Mouse (Mus musculus) heart, adult 2 months (tissue): ENCODE results near the gene Foxj3. TPM values are rescaled to one million over a fixed set of nuclear protein-coding genes. Genes with fewer than 3 reads are reported as not detected.

Source experiments
- DNase-seq, 2 experiments: peaks; one replicate each; pipeline ENCODE4 v3.0.0; 2021
- H3K27ac ChIP-seq: fragments of 200-600 bp; 2 replicates; pipeline ENCODE4 v1.8.1; 2022
- H3K27me3 ChIP-seq: fragments of 200-500 bp; 2 replicates; pipeline ENCODE4 v1.6.1; 2012; ENCODE audit warnings: mild to moderate bottlenecking, low read length, inconsistent platforms, mixed read lengths; ENCODE audit not compliant: control insufficient read depth, insufficient read depth
- H3K36me3 ChIP-seq: fragments of 200-500 bp; 2 replicates; pipeline ENCODE4 v1.6.1; 2012; ENCODE audit warnings: low read length, inconsistent platforms; ENCODE audit not compliant: control insufficient read depth, insufficient read depth
- H3K4me1 ChIP-seq: fragments of 200-500 bp; 2 replicates; pipeline ENCODE4 v1.6.1; 2011; ENCODE audit warnings: low read length; ENCODE audit not compliant: control insufficient read depth, insufficient read depth
- H3K4me3 ChIP-seq: fragments of 200-600 bp; 2 replicates; pipeline ENCODE4 v1.8.1; 2022
- H3K79me2 ChIP-seq: fragments of 200-500 bp; replicated peaks from 2 replicates; pipeline ENCODE4 v1.6.1; 2012; ENCODE audit warnings: mild to moderate bottlenecking, inconsistent platforms, low read length, moderate library complexity, mixed read lengths; ENCODE audit not compliant: control insufficient read depth, insufficient read depth
- H3K9ac ChIP-seq: fragments of 200-500 bp; 2 replicates; pipeline ENCODE4 v1.6.1; 2012; ENCODE audit warnings: low read depth, mild to moderate bottlenecking, control low read depth, inconsistent platforms, low read length, mixed read lengths
- CTCF ChIP-seq: fragments of 200-600 bp; IDR thresholded peaks from 2 replicates; pipeline ENCODE4 v1.8.1; 2022; ENCODE audit warnings: antibody characterized with exemption, mild to moderate bottlenecking, moderate library complexity
- EP300 ChIP-seq: fragments of 200-500 bp; IDR thresholded peaks from 2 replicates; pipeline ENCODE4 v1.6.1; 2011; ENCODE audit warnings: low read depth, low read length, control low read depth; ENCODE audit not compliant: insufficient read depth
- POLR2A ChIP-seq: fragments of 200-500 bp; IDR thresholded peaks from 2 replicates; pipeline ENCODE4 v1.6.1; 2011; ENCODE audit warnings: mild to moderate bottlenecking, low read depth, low read length, control low read depth; ENCODE audit not compliant: insufficient read depth
- WGBS: fragments of 180-500 bp; shearing (Covaris S2); methylation state at CpG from one replicate; pipeline ENCODE4 v1.1.7; 2018; 5-methylcytosine and 5-hydroxymethylcytosine counted together
- intact Hi-C: fragments of 180-260 bp; cut with DNase I; formaldehyde crosslinking; loops from one replicate; pipeline ENCODE4 v1.15.1; 2025
- polyA plus RNA-seq: library from polyadenylated mRNA; depleted of rRNA; stranded (reverse); fragments of >200 nt; gene quantifications from 2 replicates; pipeline ENCODE4 v1.2.3, GENCODE M21; 2012
- total RNA-seq, 2 experiments: library from RNA; stranded (reverse); gene quantifications; 2 replicates each; pipeline ENCODE4 v1.2.3; 2021

Gene Foxj3
- total and polyA plus RNA-seq, 3 experiments, result 13.5 to 32.1 (median 30.3) TPM

DNA sequence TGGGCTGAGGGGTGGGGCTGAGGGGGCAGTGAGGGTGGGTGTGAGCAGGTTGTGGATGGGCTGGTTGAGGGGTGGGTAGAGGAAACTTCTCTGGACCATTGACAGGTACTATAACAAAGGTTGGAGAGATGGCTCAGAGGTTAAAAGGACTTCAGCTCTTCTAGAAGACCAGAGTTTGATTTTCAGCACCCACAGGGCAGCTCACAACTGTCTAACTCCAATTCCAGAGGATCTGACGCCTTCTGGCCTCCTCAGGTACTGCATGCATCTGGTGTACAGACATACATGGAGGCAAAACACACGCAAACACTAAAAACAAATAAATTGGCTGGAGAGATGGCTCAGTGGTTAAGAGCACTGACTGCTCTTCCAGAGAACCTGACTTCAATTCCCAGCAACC, 25.2 kb upstream of the Foxj3 start:
- H3K27ac ChIP-seq, result no peak overlapping the region
- no peak for TF ChIP-seq CTCF
- no peak for TF ChIP-seq EP300
- TF ChIP-seq POLR2A, result no peak
- H3K4me1 ChIP-seq, result peaks cover 2% of the 10 kb centered on the region; the same call in 1 of the 2 replicates
- no peaks in the 10 kb centered on the region for H3K79me2 ChIP-seq
- no peaks in the 10 kb centered on the region for H3K27me3 ChIP-seq
- H3K36me3 ChIP-seq, result no peaks in the 10 kb centered on the region
- intact Hi-C loops, result no loop called here
- no peak overlapping the region for H3K4me3 ChIP-seq
- H3K9ac ChIP-seq, result no peak overlapping the region
- 81% methylated on average over 2 of the region's 2 CpGs for WGBS
- DNase-seq, result no peak

- WGBS, result 10% methylated on average over 3 of the region's 3 CpGs
- Histone ChIP-seq H3K27ac (no peak overlapping the region; the same call in 1 of the 2 replicates), H3K79me2 (no peaks in the 10 kb centered on the region), H3K36me3 (no peaks in the 10 kb centered on the region), H3K4me1 (peaks cover 2% of the 10 kb centered on the region; the same call in 1 of the 2 replicates), H3K4me3 (no peak overlapping the region), H3K9ac (no peak overlapping the region), H3K27me3 (no peaks in the 10 kb centered on the region)
- DNase-seq, result peak in 1 of 2 experiments; percentile 38
- TF ChIP-seq POLR2A, result no peak
- no peak for TF ChIP-seq EP300
- TF ChIP-seq CTCF, result no peak
- intact Hi-C loops, result no loop called here
Observed at GRCm38 (mm10) chr4:119512731-119513141, 24.1 kb upstream of the Foxj3 start.

DNA sequence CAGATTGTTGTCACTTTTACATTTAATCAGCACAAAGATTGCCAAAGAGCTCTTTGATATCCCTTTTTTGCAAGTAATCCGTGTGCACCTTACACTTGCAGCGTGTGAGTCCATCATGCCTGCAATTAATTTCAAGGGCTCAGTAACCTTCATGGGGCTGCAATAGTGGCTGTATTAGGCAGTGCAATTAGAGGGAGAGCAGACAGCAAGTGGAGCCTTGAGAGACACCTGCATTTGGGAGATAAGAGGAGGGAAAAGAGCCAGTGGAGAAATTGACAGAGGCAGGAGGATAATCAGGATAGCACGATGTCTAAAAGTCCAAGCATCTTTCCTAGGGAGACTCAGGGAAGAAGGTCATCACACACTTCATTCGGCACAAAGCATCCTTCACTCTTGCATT, 13.2 kb upstream of the Foxj3 start:
- Histone ChIP-seq H3K79me2 (no peaks in the 10 kb centered on the region), H3K27me3 (no peaks in the 10 kb centered on the region), H3K27ac (no peak overlapping the region), H3K36me3 (no peaks in the 10 kb centered on the region), H3K4me3 (no peak overlapping the region), H3K9ac (no peak overlapping the region), H3K4me1 (no peaks in the 10 kb centered on the region)
- intact Hi-C loops, result no loop called here
- WGBS, result 70% methylated on average over 4 of the region's 4 CpGs
- no peak for DNase-seq
- TF ChIP-seq POLR2A, result no peak
- TF ChIP-seq EP300, result no peak
- no peak for TF ChIP-seq CTCF

- Histone ChIP-seq H3K9ac (no peak overlapping the region), H3K4me1 (no peaks in the 10 kb centered on the region), H3K27me3 (no peaks in the 10 kb centered on the region), H3K4me3 (no peak overlapping the region), H3K36me3 (no peaks in the 10 kb centered on the region), H3K27ac (no peak overlapping the region), H3K79me2 (no peaks in the 10 kb centered on the region)
- TF ChIP-seq POLR2A, result no peak
- TF ChIP-seq CTCF, result no peak
- TF ChIP-seq EP300, result no peak
- no peak for DNase-seq
- intact Hi-C loops, result no loop called here
- 89% methylated on average over 1 of the region's 1 CpGs for WGBS
Observed at GRCm38 (mm10) chr4:119524010-119524409, 12.8 kb upstream of the Foxj3 start.

DNA sequence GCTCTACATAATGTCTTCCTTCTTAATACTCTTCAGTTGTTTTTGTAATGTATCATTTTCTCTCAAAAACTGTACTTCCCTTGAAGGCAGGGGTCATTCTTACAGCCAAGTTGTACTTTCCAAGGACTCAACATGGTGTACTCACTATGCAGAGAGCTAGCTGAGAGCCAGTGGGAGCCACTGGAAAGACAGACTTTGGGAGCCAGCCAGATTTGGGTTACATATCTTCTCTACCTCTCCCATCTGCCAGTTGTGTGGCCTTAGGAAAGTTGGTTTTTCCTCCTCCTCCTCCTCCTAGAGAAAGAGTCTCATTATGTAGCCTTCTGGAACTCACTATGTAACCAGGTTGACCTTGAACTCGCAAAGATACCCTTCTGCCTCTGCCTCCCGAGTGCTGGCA, 12.3 kb upstream of the Foxj3 start:
- Histone ChIP-seq H3K27ac (no peak overlapping the region), H3K36me3 (no peaks in the 10 kb centered on the region), H3K79me2 (no peaks in the 10 kb centered on the region), H3K4me1 (no peaks in the 10 kb centered on the region), H3K27me3 (no peaks in the 10 kb centered on the region), H3K4me3 (no peak overlapping the region), H3K9ac (no peak overlapping the region)
- WGBS, result 72% methylated on average over 2 of the region's 2 CpGs
- intact Hi-C loops, result no loop called here
- DNase-seq, result no peak
- TF ChIP-seq POLR2A (no peak), CTCF (no peak), EP300 (no peak)

- H3K4me1 ChIP-seq, result no peaks in the 10 kb centered on the region
- TF ChIP-seq CTCF (no peak), EP300 (no peak), POLR2A (no peak)
- no peak overlapping the region for H3K9ac ChIP-seq
- no peaks in the 10 kb centered on the region for H3K36me3 ChIP-seq
- H3K27me3 ChIP-seq, result no peaks in the 10 kb centered on the region
- intact Hi-C loops, result no loop called here
- no peak overlapping the region for H3K4me3 ChIP-seq
- H3K27ac ChIP-seq, result no peak overlapping the region
- no peak for DNase-seq
- no peaks in the 10 kb centered on the region for H3K79me2 ChIP-seq
Observed at GRCm38 (mm10) chr4:119526329-119526845, 10.4 kb upstream of the Foxj3 start.
